Mouse (Mus musculus) spleen, postnatal 4 days (tissue): Measurements from ENCODE around the gene Hilpda.

Experiments used
- DNase-seq, 2 experiments: peaks; one replicate each; pipeline ENCODE4 v3.0.0; 2022; ENCODE audit warnings: low spot score in 2 of 2

The Hilpda gene

GRCm38 (mm10) chr6:29272312-29273072 lies at the start of gene Hilpda:
Gene Hilpda (plus strand): TSS chr6:29272488.
- peak; percentile 88 to 94 for DNase-seq

- no peak for DNase-seq
Measured at GRCm38 (mm10) chr6:29229265-29229913, 42.9 kb upstream of the Hilpda start.

- no peak for DNase-seq
Measured at GRCm38 (mm10) chr6:29230386-29230785, 41.9 kb upstream of the Hilpda start.

- peak in 1 of 2 experiments; percentile 63 for DNase-seq
Measured at GRCm38 (mm10) chr6:29231799-29232198, 40.5 kb upstream of the Hilpda start.

GRCm38 (mm10) chr6:29232321-29232720 lies 40.0 kb upstream of the Hilpda start:
- peak in 1 of 2 experiments; percentile 67 for DNase-seq

GRCm38 (mm10) chr6:29233710-29234109 lies 38.6 kb upstream of the Hilpda start:
- DNase-seq: no peak

- no peak for DNase-seq
Measured at GRCm38 (mm10) chr6:29234272-29234671, 38.0 kb upstream of the Hilpda start.

GRCm38 (mm10) chr6:29240806-29241205 lies 31.5 kb upstream of the Hilpda start:
- DNase-seq: peak; percentile 42 to 78

- no peak for DNase-seq
Measured at GRCm38 (mm10) chr6:29241697-29242096, 30.6 kb upstream of the Hilpda start.

GRCm38 (mm10) chr6:29242265-29242664 lies 30.0 kb upstream of the Hilpda start:
- DNase-seq: no peak

- no peak for DNase-seq
Measured at GRCm38 (mm10) chr6:29245272-29246120, 26.8 kb upstream of the Hilpda start.

GRCm38 (mm10) chr6:29246183-29246582 lies 26.1 kb upstream of the Hilpda start:
- DNase-seq: no peak

GRCm38 (mm10) chr6:29246585-29246984 lies 25.7 kb upstream of the Hilpda start:
- DNase-seq: no peak

- no peak for DNase-seq
Measured at GRCm38 (mm10) chr6:29247072-29247471, 25.2 kb upstream of the Hilpda start.

GRCm38 (mm10) chr6:29259418-29259817 lies 12.9 kb upstream of the Hilpda start:
- no peak for DNase-seq

GRCm38 (mm10) chr6:29261831-29262230 lies 10.5 kb upstream of the Hilpda start:
- no peak for DNase-seq

GRCm38 (mm10) chr6:29263650-29264455 lies 8.4 kb upstream of the Hilpda start:
- DNase-seq: no peak

GRCm38 (mm10) chr6:29264456-29264781 lies 7.9 kb upstream of the Hilpda start:
- DNase-seq: no peak

- DNase-seq: no peak
Measured at GRCm38 (mm10) chr6:29266936-29267335, 5.4 kb upstream of the Hilpda start.

- DNase-seq: no peak
Measured at GRCm38 (mm10) chr6:29269006-29269668, 3.2 kb upstream of the Hilpda start.

- no peak for DNase-seq
Measured at GRCm38 (mm10) chr6:29270961-29271360, 1.3 kb upstream of the Hilpda start.
